Mouse (Mus musculus) CD4-positive helper T cell, adult 2 months (primary cell): ENCODE results near the gene D11Wsu47e.

Experiments used
- DNase-seq: peaks from one replicate; pipeline ENCODE4 v3.0.0-alpha.2; 2012; ENCODE audit warnings: low read depth, missing footprints, low spot score

D11Wsu47e gene

GRCm38 (mm10) chr11:113666205-113666604, 18.0 kb upstream of the D11Wsu47e start:
- no peak for DNase-seq

GRCm38 (mm10) chr11:113666648-113667047, 17.6 kb upstream of the D11Wsu47e start:
- DNase-seq, result peak; percentile 42

- no peak for DNase-seq
These were observed 17.1 kb upstream of the D11Wsu47e start for GRCm38 (mm10) chr11:113667122-113667521.

- no peak for DNase-seq
These were observed 16.5 kb upstream of the D11Wsu47e start for GRCm38 (mm10) chr11:113667704-113668103.

- no peak for DNase-seq
These were observed 15.4 kb upstream of the D11Wsu47e start for GRCm38 (mm10) chr11:113668857-113669256.

GRCm38 (mm10) chr11:113669711-113670110, 14.5 kb upstream of the D11Wsu47e start:
- DNase-seq, result no peak

- DNase-seq, result no peak
These were observed 10.6 kb upstream of the D11Wsu47e start for GRCm38 (mm10) chr11:113673614-113674013.

GRCm38 (mm10) chr11:113674595-113674994, 9.6 kb upstream of the D11Wsu47e start:
- no peak for DNase-seq

- no peak for DNase-seq
These were observed 7.4 kb upstream of the D11Wsu47e start for GRCm38 (mm10) chr11:113676847-113677246.

GRCm38 (mm10) chr11:113677378-113677777, 6.8 kb upstream of the D11Wsu47e start:
- no peak for DNase-seq

GRCm38 (mm10) chr11:113678373-113678772, 5.8 kb upstream of the D11Wsu47e start:
- no peak for DNase-seq

GRCm38 (mm10) chr11:113680954-113681353, 3.3 kb upstream of the D11Wsu47e start:
- no peak for DNase-seq

- no peak for DNase-seq
These were observed 2.2 kb upstream of the D11Wsu47e start for GRCm38 (mm10) chr11:113681979-113682378.

GRCm38 (mm10) chr11:113682897-113683626, 1.1 kb upstream of the D11Wsu47e start:
- peak; percentile 63 for DNase-seq

GRCm38 (mm10) chr11:113683627-113683956, 620 bp upstream of the D11Wsu47e start:
- DNase-seq, result no peak

- DNase-seq, result no peak
These were observed 655 bp downstream of the D11Wsu47e start for GRCm38 (mm10) chr11:113684707-113685426.

- DNase-seq, result no peak
These were observed 2.8 kb downstream of the D11Wsu47e start for GRCm38 (mm10) chr11:113687031-113687430.

GRCm38 (mm10) chr11:113690506-113690905, 6.3 kb downstream of the D11Wsu47e start:
- no peak for DNase-seq

- no peak for DNase-seq
These were observed 7.1 kb downstream of the D11Wsu47e start for GRCm38 (mm10) chr11:113691318-113691717.

GRCm38 (mm10) chr11:113691851-113692250, 7.6 kb downstream of the D11Wsu47e start:
- DNase-seq, result no peak

- DNase-seq, result no peak
These were observed 13.4 kb downstream of the D11Wsu47e start for GRCm38 (mm10) chr11:113697571-113697970.

GRCm38 (mm10) chr11:113698013-113698545, 13.9 kb downstream of the D11Wsu47e start:
- no peak for DNase-seq

GRCm38 (mm10) chr11:113699643-113700042, 15.4 kb downstream of the D11Wsu47e start:
- no peak for DNase-seq
